Mouse (Mus musculus) left cerebral cortex, adult 8-10 months (tissue): Measurements from ENCODE around the gene Ap2a1. TPM values are rescaled to one million over a fixed set of nuclear protein-coding genes. Genes with fewer than 3 reads are reported as not detected.

Experiments used
- DNase-seq, 2 experiments: peaks; one replicate each; pipeline ENCODE4 v3.0.0; 2022; ENCODE audit warnings: low spot score in 2 of 2
- total RNA-seq, 4 experiments: library from RNA; stranded (reverse); gene quantifications; 2 replicates each; pipeline ENCODE4 v1.2.4; 2022

Ap2a1 gene
- total RNA-seq, 4 experiments from 2014 or later: 312 to 359 (median 323) TPM

GRCm38 (mm10) chr7:44850789-44851624 is 78.3 kb downstream of the Ap2a1 start:
- DNase-seq: no peak

Other genes starting within 250 kb of the Ap2a1 start
- gene Izumo2, start 220.8 kb downstream of the Ap2a1 start, total RNA-seq: not detected
- 10 to 100 TPM; 26.8 to 33.5 (median 30.9) TPM for gene Vrk3, start 181.1 kb downstream of the Ap2a1 start, total RNA-seq
- gene Zfp473, start 178.4 kb downstream of the Ap2a1 start, total RNA-seq: under 1 TPM; 0.23 to 0.55 (median 0.42) TPM
- gene Nup62, start 113.4 kb downstream of the Ap2a1 start, total RNA-seq: 10 to 100 TPM; 28.7 to 31.4 (median 30.2) TPM
- gene Il4i1, start 113.1 kb downstream of the Ap2a1 start, total RNA-seq: 1 to 10 TPM; 2.1 to 8.4 (median 5.8) TPM
- gene Atf5, start 112.8 kb downstream of the Ap2a1 start, total RNA-seq: 10 to 100 TPM; 23.8 to 26.8 (median 24.2) TPM
- gene Akt1s1, start 80.5 kb downstream of the Ap2a1 start, total RNA-seq: 10 to 100 TPM; 53.8 to 68.8 (median 64.7) TPM
- 10 to 100 TPM; 76.4 to 88.3 (median 82.2) TPM for gene Tbc1d17, start 80.4 kb downstream of the Ap2a1 start, total RNA-seq
- 10 to 100 TPM; 23.9 to 27.0 (median 24.4) TPM for gene Pnkp, start 72.4 kb downstream of the Ap2a1 start, total RNA-seq
- gene Ptov1, start 59.7 kb downstream of the Ap2a1 start, total RNA-seq: 100 to 1,000 TPM; 277 to 305 (median 293) TPM
- 10 to 100 TPM; 80.5 to 97.9 (median 88.4) TPM for gene Med25, start 36.8 kb downstream of the Ap2a1 start, total RNA-seq
- gene Fuz, start 33.4 kb downstream of the Ap2a1 start, total RNA-seq: 10 to 100 TPM; 21.8 to 28.6 (median 24.0) TPM
- 1 to 10 TPM; 2.0 to 2.5 (median 2.2) TPM for gene Tsks, start 13.7 kb upstream of the Ap2a1 start, total RNA-seq
- 100 to 1,000 TPM in 1 of 4 experiments, 10 to 100 TPM in 3; 95.5 to 101 (median 98.3) TPM for gene Cpt1c, start 45.4 kb upstream of the Ap2a1 start, total RNA-seq
- gene Prmt1, start 57.1 kb upstream of the Ap2a1 start, total RNA-seq: 100 to 1,000 TPM; 153 to 178 (median 175) TPM
- 10 to 100 TPM; 23.6 to 42.1 (median 32.8) TPM for gene Irf3, start 68.2 kb upstream of the Ap2a1 start, total RNA-seq
- 1 to 10 TPM; 2.3 to 5.1 (median 2.8) TPM for gene Bcl2l12, start 69.2 kb upstream of the Ap2a1 start, total RNA-seq
- gene Scaf1, start 86.9 kb upstream of the Ap2a1 start, total RNA-seq: 100 to 1,000 TPM; 164 to 171 (median 170) TPM
- 10 to 100 TPM; 13.7 to 18.8 (median 14.7) TPM for gene Rras, start 88.5 kb upstream of the Ap2a1 start, total RNA-seq
- gene Prr12, start 123.4 kb upstream of the Ap2a1 start, total RNA-seq: 10 to 100 TPM; 68.5 to 73.4 (median 71.5) TPM
- 10 to 100 TPM; 50.2 to 61.0 (median 57.9) TPM for gene Nosip, start 132.9 kb upstream of the Ap2a1 start, total RNA-seq
- 10 to 100 TPM in 1 of 4 experiments, 1 to 10 TPM in 3; 6.7 to 11.5 (median 8.2) TPM for gene Prrg2, start 133.2 kb upstream of the Ap2a1 start, total RNA-seq
- gene Rcn3, start 162.7 kb upstream of the Ap2a1 start, total RNA-seq: 1 to 10 TPM; 5.7 to 8.3 (median 5.9) TPM
- 10 to 100 TPM; 18.6 to 21.9 (median 19.9) TPM for gene Fcgrt, start 174.4 kb upstream of the Ap2a1 start, total RNA-seq
- gene Rps11, start 194.9 kb upstream of the Ap2a1 start, total RNA-seq: 100 to 1,000 TPM; 467 to 554 (median 521) TPM
- gene Rpl13a, start 199.3 kb upstream of the Ap2a1 start, total RNA-seq: 100 to 1,000 TPM; 804 to 903 (median 864) TPM
- not detected for gene Gm45713, start 206.7 kb upstream of the Ap2a1 start, total RNA-seq
- 1 to 10 TPM; 6.5 to 8.2 (median 7.5) TPM for gene Flt3l, start 206.9 kb upstream of the Ap2a1 start, total RNA-seq
- gene Pih1d1, start 224.8 kb upstream of the Ap2a1 start, total RNA-seq: 10 to 100 TPM; 41.4 to 49.3 (median 45.2) TPM
- 10 to 100 TPM; 17.9 to 20.9 (median 19.8) TPM for gene Aldh16a1, start 225.1 kb upstream of the Ap2a1 start, total RNA-seq
- gene Slc17a7, start 234.5 kb upstream of the Ap2a1 start, total RNA-seq: 1,000 to 10,000 TPM; 1,001 to 1,087 (median 1,026) TPM